Comparison of ENCODE assay signal across 9 mouse cellular contexts in the genomic region with DNA sequence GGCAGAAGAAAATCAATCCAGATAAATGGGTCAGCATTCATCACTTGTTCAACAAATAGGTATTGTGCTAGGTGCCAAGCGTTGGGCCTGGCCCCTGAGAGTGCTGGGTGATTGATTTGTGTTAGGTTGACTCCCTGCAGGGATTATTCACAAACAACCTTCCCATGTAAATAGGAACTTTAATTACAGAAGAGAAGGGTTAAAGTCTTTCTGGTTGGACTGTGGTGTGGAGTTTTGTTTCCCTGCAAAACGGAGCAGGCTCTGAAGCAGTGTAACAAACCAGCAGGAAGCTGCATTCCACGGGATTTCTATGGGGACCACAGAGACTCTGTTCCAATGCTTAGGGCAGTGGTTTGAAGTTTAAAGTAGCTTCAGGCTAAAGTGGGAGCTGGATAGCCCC.
DNase-seq lines count a peak whose midpoint lies in the region; ATAC-seq lines count a peak whose summit lies in the region.
"Had no signal": no experiment of that assay in that cellular context is flagged by ENCODE, and none has a peak within 500 bp of the region (broad histone marks: within the 10 kb centered on the region; RNA-seq: fewer than 3 reads in every experiment).

No protein-coding gene starts in this region.

- H3K27me3 ChIP-seq in hindbrain, embryonic 15.5 days, result no peaks in the 10 kb centered on the region
- no peaks in the 10 kb centered on the region for H3K27me3 ChIP-seq in limb, embryonic 15.5 days
- H3K27me3 ChIP-seq in intestine, embryonic 15.5 days (replicated peaks), result no peaks in the 10 kb centered on the region
- H3K27me3 ChIP-seq: megakaryocyte, embryonic 14.5 days had no signal

- no peak overlapping the region for H3K4me2 ChIP-seq in hindbrain, embryonic 15.5 days
- H3K4me2 ChIP-seq in limb, embryonic 15.5 days, result no peak overlapping the region
- H3K4me2 ChIP-seq in intestine, embryonic 15.5 days (replicated peaks), result no peak overlapping the region

- WGBS in hindbrain, embryonic 15.5 days, result 6% methylated on average over 3 of the region's 3 CpGs
- WGBS in limb, embryonic 15.5 days, result 14% methylated on average over 3 of the region's 3 CpGs
- WGBS in intestine, embryonic 15.5 days, result 30% methylated on average over 3 of the region's 3 CpGs

- peak overlapping the region; percentile 25; the same call in 1 of the 2 replicates for H3K27ac ChIP-seq in hindbrain, embryonic 15.5 days (replicated peaks)
- 0 out of 2 replicates have a peak overlapping the region, but pooled peaks have one; percentile 1 for H3K27ac ChIP-seq in limb, embryonic 15.5 days
- H3K27ac ChIP-seq in intestine, embryonic 15.5 days, result no peak overlapping the region

- H3K9me3 ChIP-seq in hindbrain, embryonic 15.5 days, result no peaks in the 10 kb centered on the region
- H3K9me3 ChIP-seq in limb, embryonic 15.5 days, result no peaks in the 10 kb centered on the region
- H3K9me3 ChIP-seq in intestine, embryonic 15.5 days, result no peaks in the 10 kb centered on the region

- H3K4me1 ChIP-seq in hindbrain, embryonic 15.5 days (replicated peaks), result peaks cover 27% of the 10 kb centered on the region
- H3K4me1 ChIP-seq in limb, embryonic 15.5 days, result no peaks in the 10 kb centered on the region
- no peaks in the 10 kb centered on the region for H3K4me1 ChIP-seq in intestine, embryonic 15.5 days (replicated peaks)
- H3K4me1 ChIP-seq: megakaryocyte, embryonic 14.5 days had no signal

- no peaks in the 10 kb centered on the region for H3K36me3 ChIP-seq in hindbrain, embryonic 15.5 days
- H3K36me3 ChIP-seq in limb, embryonic 15.5 days, result no peaks in the 10 kb centered on the region
- no peaks in the 10 kb centered on the region for H3K36me3 ChIP-seq in intestine, embryonic 15.5 days

- ATAC-seq in hindbrain, embryonic 15.5 days (ENCODE audit: low FRiP score, low read depth), result peak; percentile 71
- ATAC-seq in limb, embryonic 15.5 days (ENCODE audit: insufficient number of reproducible peaks, low FRiP score, low TSS enrichment, low read depth), result no peak
- no peak for ATAC-seq in intestine, embryonic 15.5 days

- H3K4me3 ChIP-seq in hindbrain, embryonic 15.5 days, result no peak overlapping the region
- H3K4me3 ChIP-seq in limb, embryonic 15.5 days, result no peak overlapping the region
- H3K4me3 ChIP-seq in intestine, embryonic 15.5 days (replicated peaks), result no peak overlapping the region
- H3K4me3 ChIP-seq: megakaryocyte, embryonic 14.5 days had no signal

- peak; percentile 18 for DNase-seq in R1 (ENCODE audit: low read depth, low spot score)
- DNase-seq in embryo, embryonic 11 days, result peak; percentile 57
- DNase-seq in adrenal gland, postnatal 36 days, result no peak
- no peak for DNase-seq in thymus, postnatal 25 days
- DNase-seq: heart, postnatal 14 days had no signal

- H3K9ac ChIP-seq in hindbrain, embryonic 15.5 days, result no peak overlapping the region
- no peak overlapping the region for H3K9ac ChIP-seq in limb, embryonic 15.5 days
- no peak overlapping the region for H3K9ac ChIP-seq in intestine, embryonic 15.5 days

Comparison
In these comparisons a context has a peak if more than half of its experiments do, and no peak if none do; other contexts are left out.
1. DNase-seq: peak in R1 (single experiment) and embryo, embryonic 11 days (single experiment); none in adrenal gland, postnatal 36 days (0 of 2) and thymus, postnatal 25 days (single experiment).